Mouse (Mus musculus): ENCODE results near the gene Syne2. TPM values are rescaled to one million over a fixed set of nuclear protein-coding genes. Genes with fewer than 3 reads are reported as not detected.
"Not testable (repeated sequence)": the region's sequence is repeated elsewhere in the genome, so short reads cannot be mapped to it uniquely, and the experiment has no call there.

Gene Syne2
- polyA plus RNA-seq (2014; fragmentation: Nextera tagmentation; extraction: Ambion mirVana) = 36.6 and 39.4 TPM in 2 replicates

GRCm38 (mm10) chr12:75817959-75818452, at the start of gene Syne2:
Syne2 (plus strand) TSS chr12:75818134.
- Histone ChIP-seq H3K9me3 (ENCODE audit: control insufficient read depth, low read length) (no peaks in the 10 kb centered on the region), H3K4me2 (ENCODE audit: low read depth, low read length) (peak within 1 kb of the TSS; percentile 84)
- peak; percentile 91 for DNase-seq (ENCODE audit: low spot score)

GRCm38 (mm10) chr12:75771410-75771809, 46.5 kb upstream of the Syne2 start:
- Histone ChIP-seq H3K4me3 (ENCODE audit: low read depth, low read length) (no peak overlapping the region), H3K9me3 (ENCODE audit: control insufficient read depth, low read length) (no peaks in the 10 kb centered on the region), H3K4me2 (ENCODE audit: low read depth, low read length) (no peak overlapping the region), H3K27me3 (replicated peaks; ENCODE audit: control insufficient read depth, insufficient read depth, low read length) (no peaks in the 10 kb centered on the region), H3K27ac (replicated peaks; ENCODE audit: low read depth, low read length) (no peak overlapping the region), H3K36me3 (ENCODE audit: control insufficient read depth, insufficient read depth, low read length) (no peaks in the 10 kb centered on the region), H3K9ac (ENCODE audit: low read depth, low read length) (no peak overlapping the region), H3K4me1 (ENCODE audit: control insufficient read depth, insufficient read depth, low read length) (no peaks in the 10 kb centered on the region)
- DNase-seq (ENCODE audit: low spot score) (no peak), ATAC-seq (ENCODE audit: low read depth) (no peak)
- 55% methylated on average over 3 of the region's 3 CpGs for WGBS

More at GRCm38 (mm10) chr12:75817959-75818452, at the start of gene Syne2:
- Histone ChIP-seq H3K27me3 (replicated peaks; ENCODE audit: control insufficient read depth, insufficient read depth, low read length) (no peaks in the 10 kb centered on the region), H3K36me3 (ENCODE audit: control insufficient read depth, insufficient read depth, low read length) (no peaks in the 10 kb centered on the region), H3K4me1 (ENCODE audit: control insufficient read depth, insufficient read depth, low read length) (peaks cover 6% of the 10 kb centered on the region), H3K4me3 (ENCODE audit: low read depth, low read length) (peak within 1 kb of the TSS; percentile 89), H3K27ac (replicated peaks; ENCODE audit: low read depth, low read length) (peak within 1 kb of the TSS; percentile 67), H3K9ac (ENCODE audit: low read depth, low read length) (peak within 1 kb of the TSS; percentile 84)
- under 1% methylated on average over 48 of the region's 54 CpGs for WGBS
- ATAC-seq (ENCODE audit: low read depth) = peak; percentile 96

- Histone ChIP-seq H3K36me3 (ENCODE audit: control insufficient read depth, insufficient read depth, low read length) (no peaks in the 10 kb centered on the region), H3K9ac (ENCODE audit: low read depth, low read length) (no peak overlapping the region), H3K27me3 (replicated peaks; ENCODE audit: control insufficient read depth, insufficient read depth, low read length) (no peaks in the 10 kb centered on the region), H3K4me3 (ENCODE audit: low read depth, low read length) (no peak overlapping the region), H3K4me2 (ENCODE audit: low read depth, low read length) (no peak overlapping the region), H3K9me3 (ENCODE audit: control insufficient read depth, low read length) (no peaks in the 10 kb centered on the region), H3K4me1 (ENCODE audit: control insufficient read depth, insufficient read depth, low read length) (no peaks in the 10 kb centered on the region), H3K27ac (replicated peaks; ENCODE audit: low read depth, low read length) (no peak overlapping the region)
- DNase-seq (ENCODE audit: low spot score) (peak; percentile 9), ATAC-seq (ENCODE audit: low read depth) (no peak)
- WGBS = 34% methylated on average over 3 of the region's 3 CpGs
Observed at GRCm38 (mm10) chr12:75772424-75773034, 45.4 kb upstream of the Syne2 start.

GRCm38 (mm10) chr12:75781445-75781844, 36.5 kb upstream of the Syne2 start:
- Histone ChIP-seq H3K4me1 (ENCODE audit: control insufficient read depth, insufficient read depth, low read length) (no peaks in the 10 kb centered on the region), H3K4me3 (ENCODE audit: low read depth, low read length) (no peak overlapping the region), H3K27me3 (replicated peaks; ENCODE audit: control insufficient read depth, insufficient read depth, low read length) (no peaks in the 10 kb centered on the region), H3K9me3 (ENCODE audit: control insufficient read depth, low read length) (peaks cover 8% of the 10 kb centered on the region), H3K36me3 (ENCODE audit: control insufficient read depth, insufficient read depth, low read length) (no peaks in the 10 kb centered on the region), H3K4me2 (ENCODE audit: low read depth, low read length) (no peak overlapping the region), H3K9ac (ENCODE audit: low read depth, low read length) (no peak overlapping the region), H3K27ac (replicated peaks; ENCODE audit: low read depth, low read length) (no peak overlapping the region)
- no peak for DNase-seq (ENCODE audit: low spot score)
- ATAC-seq (ENCODE audit: low read depth) = no peak

- Histone ChIP-seq H3K36me3 (ENCODE audit: control insufficient read depth, insufficient read depth, low read length) (no peaks in the 10 kb centered on the region), H3K4me2 (ENCODE audit: low read depth, low read length) (no peak overlapping the region), H3K27ac (replicated peaks; ENCODE audit: low read depth, low read length) (no peak overlapping the region), H3K4me1 (ENCODE audit: control insufficient read depth, insufficient read depth, low read length) (no peaks in the 10 kb centered on the region), H3K4me3 (ENCODE audit: low read depth, low read length) (no peak overlapping the region), H3K9ac (ENCODE audit: low read depth, low read length) (no peak overlapping the region), H3K9me3 (ENCODE audit: control insufficient read depth, low read length) (peaks cover 8% of the 10 kb centered on the region), H3K27me3 (replicated peaks; ENCODE audit: control insufficient read depth, insufficient read depth, low read length) (no peaks in the 10 kb centered on the region)
- ATAC-seq (ENCODE audit: low read depth) (no peak), DNase-seq (ENCODE audit: low spot score) (no peak)
- 81% methylated on average over 7 of the region's 7 CpGs for WGBS
Observed at GRCm38 (mm10) chr12:75781995-75782394, 35.9 kb upstream of the Syne2 start.

GRCm38 (mm10) chr12:75784271-75784751, 33.6 kb upstream of the Syne2 start:
- ATAC-seq (ENCODE audit: low read depth) (no peak), DNase-seq (ENCODE audit: low spot score) (no peak)
- H3K27me3 ChIP-seq (replicated peaks; ENCODE audit: control insufficient read depth, insufficient read depth, low read length) = no peaks in the 10 kb centered on the region
- no peak overlapping the region for H3K4me2 ChIP-seq (ENCODE audit: low read depth, low read length)
- H3K4me3 ChIP-seq (ENCODE audit: low read depth, low read length) = no peak overlapping the region
- H3K36me3 ChIP-seq (ENCODE audit: control insufficient read depth, insufficient read depth, low read length) = no peaks in the 10 kb centered on the region
- 79% methylated on average over 2 of the region's 2 CpGs for WGBS
- H3K27ac ChIP-seq (replicated peaks; ENCODE audit: low read depth, low read length) = no peak overlapping the region
- peaks cover 8% of the 10 kb centered on the region for H3K9me3 ChIP-seq (ENCODE audit: control insufficient read depth, low read length)
- H3K9ac ChIP-seq (ENCODE audit: low read depth, low read length) = no peak overlapping the region
- no peaks in the 10 kb centered on the region for H3K4me1 ChIP-seq (ENCODE audit: control insufficient read depth, insufficient read depth, low read length)

- H3K4me2 ChIP-seq (ENCODE audit: low read depth, low read length); H3K27me3 ChIP-seq (replicated peaks; ENCODE audit: control insufficient read depth, insufficient read depth, low read length); ATAC-seq (ENCODE audit: low read depth); H3K9ac ChIP-seq (ENCODE audit: low read depth, low read length); H3K4me1 ChIP-seq (ENCODE audit: control insufficient read depth, insufficient read depth, low read length); H3K36me3 ChIP-seq (ENCODE audit: control insufficient read depth, insufficient read depth, low read length); H3K9me3 ChIP-seq (ENCODE audit: control insufficient read depth, low read length); H3K27ac ChIP-seq (replicated peaks; ENCODE audit: low read depth, low read length); H3K4me3 ChIP-seq (ENCODE audit: low read depth, low read length): not testable (repeated sequence)
- WGBS = 0% methylated on average over 2 of the region's 2 CpGs
- DNase-seq (ENCODE audit: low spot score) = peak; percentile 85
Observed at GRCm38 (mm10) chr12:75786681-75787080, 31.3 kb upstream of the Syne2 start.

GRCm38 (mm10) chr12:75789451-75789850, 28.5 kb upstream of the Syne2 start:
- H3K4me1 ChIP-seq (ENCODE audit: control insufficient read depth, insufficient read depth, low read length) = no peaks in the 10 kb centered on the region
- no peaks in the 10 kb centered on the region for H3K27me3 ChIP-seq (replicated peaks; ENCODE audit: control insufficient read depth, insufficient read depth, low read length)
- no peak overlapping the region for H3K4me3 ChIP-seq (ENCODE audit: low read depth, low read length)
- no peak for ATAC-seq (ENCODE audit: low read depth)
- H3K4me2 ChIP-seq (ENCODE audit: low read depth, low read length) = no peak overlapping the region
- no peak overlapping the region for H3K9ac ChIP-seq (ENCODE audit: low read depth, low read length)
- no peak overlapping the region for H3K27ac ChIP-seq (replicated peaks; ENCODE audit: low read depth, low read length)
- no peak for DNase-seq (ENCODE audit: low spot score)
- 49% methylated on average over 4 of the region's 4 CpGs for WGBS
- no peaks in the 10 kb centered on the region for H3K9me3 ChIP-seq (ENCODE audit: control insufficient read depth, low read length)
- H3K36me3 ChIP-seq (ENCODE audit: control insufficient read depth, insufficient read depth, low read length) = no peaks in the 10 kb centered on the region

- WGBS = 62% methylated on average over 4 of the region's 4 CpGs
- H3K27me3 ChIP-seq (replicated peaks; ENCODE audit: control insufficient read depth, insufficient read depth, low read length) = no peaks in the 10 kb centered on the region
- no peak for DNase-seq (ENCODE audit: low spot score)
Observed at GRCm38 (mm10) chr12:75794527-75794926, 23.4 kb upstream of the Syne2 start.

More at GRCm38 (mm10) chr12:75794527-75794926, 23.4 kb upstream of the Syne2 start:
- Histone ChIP-seq H3K4me1 (ENCODE audit: control insufficient read depth, insufficient read depth, low read length) (no peaks in the 10 kb centered on the region), H3K27ac (replicated peaks; ENCODE audit: low read depth, low read length) (no peak overlapping the region), H3K36me3 (ENCODE audit: control insufficient read depth, insufficient read depth, low read length) (no peaks in the 10 kb centered on the region), H3K9me3 (ENCODE audit: control insufficient read depth, low read length) (no peaks in the 10 kb centered on the region), H3K9ac (ENCODE audit: low read depth, low read length) (no peak overlapping the region), H3K4me3 (ENCODE audit: low read depth, low read length) (no peak overlapping the region), H3K4me2 (ENCODE audit: low read depth, low read length) (no peak overlapping the region)
- ATAC-seq (ENCODE audit: low read depth) = no peak
